Mouse (Mus musculus) hindbrain, embryonic 15.5 days (tissue): ENCODE data around the gene Sptbn1. TPM values are rescaled to one million over a fixed set of nuclear protein-coding genes. Genes with fewer than 3 reads are reported as not detected.

ENCODE experiments used
- ATAC-seq: fragments of 200-750 bp; cut with Nextera tagmentation; 2 replicates; pipeline ENCODE4 v1.8.0; 2017; ENCODE audit warnings: low read depth, moderate number of reproducible peaks, moderate TSS enrichment; ENCODE audit not compliant: low FRiP score
- H3K27ac ChIP-seq: fragments of 300-500 bp; sonication (generic); replicated peaks from 2 replicates; pipeline ENCODE4 v1.5.1; 2015; ENCODE audit warnings: mild to moderate bottlenecking, inconsistent platforms
- H3K27me3 ChIP-seq: fragments of 300-500 bp; sonication (generic); 2 replicates; pipeline ENCODE4 v1.6.1; 2015; ENCODE audit warnings: control low read depth, inconsistent platforms
- H3K36me3 ChIP-seq: fragments of 300-500 bp; sonication (generic); 2 replicates; pipeline ENCODE4 v1.6.1; 2015; ENCODE audit warnings: control low read depth, inconsistent platforms
- H3K4me1 ChIP-seq: fragments of 300-500 bp; sonication (generic); replicated peaks from 2 replicates; pipeline ENCODE4 v1.6.1; 2015; ENCODE audit warnings: control low read depth, inconsistent platforms
- H3K4me2 ChIP-seq: fragments of 300-500 bp; sonication (generic); 2 replicates; pipeline ENCODE4 v1.6.1; 2015; ENCODE audit warnings: moderate library complexity, mild to moderate bottlenecking, inconsistent platforms
- H3K4me3 ChIP-seq: fragments of 300-500 bp; sonication (generic); 2 replicates; pipeline ENCODE4 v1.5.1; 2015; ENCODE audit warnings: mild to moderate bottlenecking, inconsistent platforms
- H3K9ac ChIP-seq: fragments of 300-500 bp; sonication (generic); 2 replicates; pipeline ENCODE4 v1.6.1; 2015; ENCODE audit warnings: inconsistent platforms
- H3K9me3 ChIP-seq: fragments of 300-500 bp; sonication (generic); 2 replicates; pipeline ENCODE4 v1.6.1; 2016; ENCODE audit warnings: control low read depth, inconsistent platforms
- WGBS: fragments of 180-500 bp; shearing (Covaris S2); methylation state at CpG from one replicate; pipeline ENCODE4 v1.1.7; 2015; 5-methylcytosine and 5-hydroxymethylcytosine counted together
- polyA plus RNA-seq: library from polyadenylated mRNA; unstranded; fragments of >200 nt; fragmentation: Nextera tagmentation; extraction: Ambion mirVana; gene quantifications from 2 replicates; pipeline ENCODE4 v1.2.1, GENCODE M21; 2015

Gene Sptbn1
- polyA plus RNA-seq, result 177 and 181 TPM in 2 replicates

GRCm38 (mm10) chr11:30267892-30268647, at the start of gene Sptbn1:
TSS of gene Sptbn1 (minus strand) at chr11:30268175.
- peak within 1 kb of the TSS; percentile 99 for H3K27ac ChIP-seq
- H3K36me3 ChIP-seq, result no peaks in the 10 kb centered on the region
- H3K27me3 ChIP-seq, result no peaks in the 10 kb centered on the region
- peak within 1 kb of the TSS; percentile 79 for H3K4me2 ChIP-seq
- H3K9ac ChIP-seq, result peak within 1 kb of the TSS; percentile 97
- no peaks in the 10 kb centered on the region for H3K9me3 ChIP-seq
- H3K4me3 ChIP-seq, result peak within 1 kb of the TSS; percentile 84
- H3K4me1 ChIP-seq, result peaks cover 37% of the 10 kb centered on the region
- WGBS, result 0% methylated on average over 64 of the region's 81 CpGs
- ATAC-seq, result peak; percentile 96

DNA sequence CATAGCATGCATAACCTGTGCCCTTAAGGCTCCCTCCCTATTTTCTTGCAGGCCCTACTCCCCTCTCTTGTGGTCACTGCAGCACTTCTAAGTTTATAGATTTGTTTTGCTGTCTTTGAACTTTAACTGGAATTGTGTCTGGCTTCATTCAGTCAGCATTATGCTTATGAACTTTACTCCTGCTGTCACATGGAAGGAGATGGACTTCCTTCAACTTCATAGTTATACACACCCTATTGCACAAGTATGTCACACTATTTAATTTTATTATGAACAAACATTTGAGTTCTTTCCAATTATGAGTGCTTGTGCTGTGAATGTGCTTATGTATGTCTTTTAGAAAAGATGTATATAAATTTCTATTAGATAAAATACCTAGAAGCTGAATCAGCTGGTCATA, 26.3 kb upstream of the Sptbn1 start:
- Histone ChIP-seq H3K4me1 (no peaks in the 10 kb centered on the region), H3K27ac (no peak overlapping the region), H3K4me3 (no peak overlapping the region), H3K4me2 (no peak overlapping the region), H3K27me3 (no peaks in the 10 kb centered on the region), H3K9ac (no peak overlapping the region), H3K36me3 (no peaks in the 10 kb centered on the region), H3K9me3 (no peaks in the 10 kb centered on the region)
- no peak for ATAC-seq

DNA sequence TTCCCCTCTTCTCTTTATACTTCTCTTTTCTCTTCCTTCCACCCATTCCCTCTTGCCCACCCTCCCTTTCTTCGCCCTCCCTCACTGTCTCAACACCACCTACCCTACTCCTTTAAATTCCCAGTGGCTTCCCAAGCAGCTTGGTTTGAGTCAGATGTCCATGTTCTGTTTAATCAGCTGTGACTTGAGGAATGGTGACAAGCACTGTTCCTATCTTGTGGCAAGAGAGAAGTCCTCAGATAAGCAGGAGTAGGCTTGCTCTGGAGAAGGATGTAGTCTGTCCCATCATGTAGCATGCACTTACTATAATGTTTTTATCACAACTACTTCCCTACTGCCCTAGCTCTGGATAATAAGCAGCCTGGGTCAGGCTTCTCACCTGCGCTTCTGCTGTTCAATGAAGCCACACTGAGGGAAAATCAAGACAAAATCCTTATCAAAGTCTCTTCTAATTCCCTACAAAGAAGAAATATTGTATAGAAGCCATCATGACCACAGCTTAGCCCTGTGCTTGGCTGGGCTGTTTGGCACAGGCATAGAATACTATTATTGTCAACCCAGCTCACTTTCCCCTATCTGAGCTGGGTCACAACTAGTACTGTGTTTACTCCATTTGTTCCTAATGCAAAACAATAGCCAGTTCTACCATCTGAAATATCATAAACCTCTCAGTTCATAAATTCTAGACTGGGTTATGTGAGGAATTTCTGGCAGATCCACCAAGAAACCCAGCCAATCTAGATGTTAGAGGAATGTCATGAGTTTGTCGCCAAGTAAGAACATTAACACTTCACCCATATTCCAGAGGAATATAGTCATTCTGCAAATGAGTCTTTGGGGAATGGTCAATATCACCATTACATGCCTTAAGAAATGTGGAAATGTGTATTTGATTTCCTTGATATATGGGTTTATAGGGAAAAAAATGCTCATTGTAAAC, 24.5 kb upstream of the Sptbn1 start:
- H3K36me3 ChIP-seq, result no peaks in the 10 kb centered on the region
- H3K4me3 ChIP-seq, result no peak overlapping the region
- H3K27me3 ChIP-seq, result no peaks in the 10 kb centered on the region
- H3K9me3 ChIP-seq, result no peaks in the 10 kb centered on the region
- H3K4me1 ChIP-seq, result no peaks in the 10 kb centered on the region
- no peak overlapping the region for H3K4me2 ChIP-seq
- no peak overlapping the region for H3K9ac ChIP-seq
- no peak for ATAC-seq
- 96% methylated on average over 3 of the region's 3 CpGs for WGBS
- H3K27ac ChIP-seq, result no peak overlapping the region

DNA sequence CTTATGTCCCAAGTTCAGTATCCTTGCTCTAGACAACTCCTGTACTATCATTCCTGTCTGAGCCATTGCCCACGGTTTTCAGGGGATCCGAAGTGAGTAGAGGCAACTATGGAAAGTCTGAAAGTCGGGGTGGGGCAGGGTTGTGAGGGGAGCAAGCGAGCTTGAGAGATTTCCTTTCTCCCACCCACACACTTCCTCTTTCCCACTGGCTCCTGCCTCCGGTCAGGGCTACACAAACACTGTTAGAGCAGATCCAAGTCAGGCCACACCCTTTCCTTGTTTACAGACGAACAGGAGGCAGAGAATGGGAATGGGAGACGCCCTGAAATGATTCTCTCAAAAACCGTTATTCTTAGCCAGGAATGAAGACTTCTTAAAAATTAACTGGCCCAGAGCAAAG, 23.2 kb upstream of the Sptbn1 start:
- no peak overlapping the region for H3K4me2 ChIP-seq
- no peak overlapping the region for H3K4me3 ChIP-seq
- no peak overlapping the region for H3K9ac ChIP-seq
- no peaks in the 10 kb centered on the region for H3K27me3 ChIP-seq
- H3K9me3 ChIP-seq, result no peaks in the 10 kb centered on the region
- 70% methylated on average over 8 of the region's 8 CpGs for WGBS
- no peak for ATAC-seq
- no peaks in the 10 kb centered on the region for H3K36me3 ChIP-seq
- no peak overlapping the region; the same call in 1 of the 2 replicates for H3K27ac ChIP-seq
- H3K4me1 ChIP-seq, result no peaks in the 10 kb centered on the region

DNA sequence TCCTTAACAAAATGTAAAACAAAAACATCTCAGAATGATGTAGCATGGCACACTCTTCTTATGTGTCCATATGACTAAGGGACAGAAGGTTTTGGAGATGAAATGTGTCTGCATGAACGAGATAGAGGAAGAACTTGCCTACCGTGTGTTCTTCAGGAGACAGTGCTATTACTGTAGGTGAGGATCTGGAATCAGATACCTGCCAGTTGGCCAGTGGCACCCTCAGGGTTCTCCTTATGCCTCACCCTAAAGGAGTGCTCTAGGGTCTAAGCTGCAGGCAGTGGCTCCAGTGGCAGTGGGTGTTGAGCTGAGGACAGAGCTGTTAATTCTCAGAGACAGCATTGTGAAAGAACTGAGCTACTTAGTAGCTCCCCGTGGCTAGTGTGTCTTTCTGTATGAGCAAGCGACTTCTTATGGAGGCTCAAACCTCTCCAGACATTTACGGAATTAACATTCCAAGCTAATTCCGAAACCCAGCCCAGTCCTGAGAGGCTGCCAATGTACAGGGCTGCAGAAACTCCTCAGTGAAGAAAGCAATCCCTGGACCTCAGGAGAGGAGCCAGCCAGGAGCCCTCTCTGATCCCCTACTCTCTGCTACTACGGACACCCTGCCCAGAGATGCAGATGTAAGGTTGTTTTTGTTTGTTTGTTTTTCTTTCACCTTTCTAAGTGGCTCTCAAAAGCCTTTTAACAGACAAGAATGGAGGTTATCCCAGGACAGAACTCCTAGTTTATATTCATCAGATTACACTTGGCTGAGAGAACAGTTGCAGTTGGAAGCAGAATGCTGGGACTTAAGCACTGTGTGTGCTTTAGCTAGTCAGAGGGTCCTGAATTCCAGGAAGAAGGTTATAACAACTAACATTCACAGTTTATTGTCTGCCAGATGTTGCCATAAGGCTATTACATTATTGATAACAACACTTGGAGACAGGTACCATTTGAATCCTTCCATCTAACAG, 21.8 kb upstream of the Sptbn1 start:
- no peak overlapping the region for H3K4me3 ChIP-seq
- H3K36me3 ChIP-seq, result no peaks in the 10 kb centered on the region
- H3K4me1 ChIP-seq, result no peaks in the 10 kb centered on the region
- 67% methylated on average over 7 of the region's 7 CpGs for WGBS
- H3K27ac ChIP-seq, result no peak overlapping the region
- no peak overlapping the region for H3K9ac ChIP-seq
- H3K4me2 ChIP-seq, result no peak overlapping the region
- H3K9me3 ChIP-seq, result no peaks in the 10 kb centered on the region
- ATAC-seq, result no peak
- no peaks in the 10 kb centered on the region for H3K27me3 ChIP-seq

DNA sequence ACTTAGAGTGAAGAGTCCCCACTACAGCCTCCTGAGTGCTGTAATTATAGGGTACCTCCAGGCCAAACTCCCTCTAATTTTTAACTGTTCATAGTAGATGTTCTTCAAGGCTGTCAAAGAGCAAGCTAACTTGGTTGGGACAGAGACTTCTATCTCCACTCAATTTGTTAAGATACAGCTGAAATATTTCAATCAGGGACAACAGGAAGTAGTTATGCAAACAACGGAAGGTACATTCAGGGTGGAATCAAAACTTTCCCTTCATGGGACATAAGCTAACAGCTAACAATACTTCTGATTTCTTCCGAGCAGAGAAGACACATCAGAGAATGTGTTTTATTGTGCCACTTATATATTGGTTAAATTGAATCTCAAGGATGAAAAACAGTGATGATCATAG, 20.1 kb upstream of the Sptbn1 start:
- H3K4me2 ChIP-seq, result no peak overlapping the region
- ATAC-seq, result no peak
- H3K4me1 ChIP-seq, result no peaks in the 10 kb centered on the region

DNA sequence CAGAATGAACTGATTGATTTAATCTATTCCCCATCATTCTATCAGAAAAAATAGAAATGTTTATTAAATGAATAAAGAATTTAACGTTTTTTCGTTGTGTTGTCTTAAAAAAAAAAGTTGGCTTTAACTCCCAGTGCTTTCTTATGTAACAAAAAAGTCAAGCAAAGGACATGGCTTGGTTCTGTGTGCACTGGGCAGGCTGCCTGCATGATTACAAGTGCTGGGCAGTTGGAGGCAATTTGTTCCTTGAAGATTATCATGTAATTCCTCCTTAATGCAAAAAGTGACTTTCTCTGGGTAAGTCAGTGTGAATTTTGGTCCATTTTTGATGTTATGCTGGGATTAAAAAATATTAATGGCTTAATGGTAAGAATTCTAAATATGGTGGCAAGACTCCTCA, 15.7 kb upstream of the Sptbn1 start:
- whole genome bisulfite sequencing, result 53% methylated on average over 2 of the region's 2 CpGs
- H3K27ac ChIP-seq, result no peak overlapping the region
- no peak overlapping the region for H3K4me3 ChIP-seq
- no peaks in the 10 kb centered on the region for H3K4me1 ChIP-seq
- no peak overlapping the region for H3K9ac ChIP-seq
- no peak for ATAC-seq
- H3K36me3 ChIP-seq, result no peaks in the 10 kb centered on the region
- H3K4me2 ChIP-seq, result no peak overlapping the region
- H3K27me3 ChIP-seq, result no peaks in the 10 kb centered on the region
- H3K9me3 ChIP-seq, result no peaks in the 10 kb centered on the region

More for the DNA sequence above, 20.1 kb upstream of the Sptbn1 start:
- Histone ChIP-seq H3K36me3 (no peaks in the 10 kb centered on the region), H3K4me3 (no peak overlapping the region), H3K9ac (no peak overlapping the region), H3K27ac (no peak overlapping the region), H3K27me3 (no peaks in the 10 kb centered on the region), H3K9me3 (no peaks in the 10 kb centered on the region)
- WGBS, result 89% methylated on average over 2 of the region's 2 CpGs

DNA sequence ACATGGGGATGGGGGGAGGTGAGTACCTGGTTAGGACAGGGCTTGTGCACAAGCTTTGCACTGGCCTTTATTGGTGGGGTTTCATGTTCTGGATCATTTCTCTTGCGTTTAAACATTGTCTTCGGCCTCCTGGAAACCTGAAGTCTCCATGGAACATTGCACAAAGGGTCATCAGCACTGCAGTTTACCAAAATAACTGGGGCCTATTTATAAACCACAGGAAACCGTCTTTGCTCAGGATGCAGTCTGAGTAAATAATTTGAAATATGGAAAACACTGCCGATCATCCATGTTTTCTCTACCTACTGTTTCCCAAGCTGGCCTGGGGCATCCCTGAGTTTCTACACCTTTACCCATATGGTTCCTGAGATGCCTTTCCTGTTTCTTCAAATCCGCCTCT, 13.1 kb upstream of the Sptbn1 start:
- Histone ChIP-seq H3K36me3 (no peaks in the 10 kb centered on the region), H3K4me1 (no peaks in the 10 kb centered on the region), H3K9me3 (no peaks in the 10 kb centered on the region), H3K27me3 (no peaks in the 10 kb centered on the region), H3K9ac (no peak overlapping the region), H3K27ac (no peak overlapping the region), H3K4me2 (no peak overlapping the region), H3K4me3 (no peak overlapping the region)
- ATAC-seq, result no peak
- WGBS, result 84% methylated on average over 5 of the region's 5 CpGs

DNA sequence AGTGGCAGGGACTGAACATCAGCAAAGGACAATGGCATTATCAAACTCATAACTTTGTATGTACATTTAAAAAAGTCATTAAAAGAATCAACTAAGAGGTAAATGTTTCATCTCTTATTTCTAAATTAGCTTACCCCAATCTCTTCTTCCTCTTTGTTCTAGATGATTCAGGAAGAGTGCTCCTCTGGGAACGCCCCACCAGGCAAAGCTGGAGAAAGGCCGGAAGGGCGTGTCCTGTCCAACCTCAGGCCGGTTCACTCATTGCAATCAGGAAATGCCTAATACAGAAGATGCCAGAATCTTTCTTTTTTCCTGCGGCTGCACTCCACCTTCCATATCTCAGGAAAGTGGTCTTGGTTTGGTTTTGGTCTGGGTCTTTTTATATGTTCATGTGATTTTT, 11.3 kb upstream of the Sptbn1 start:
- H3K9ac ChIP-seq, result no peak overlapping the region
- no peaks in the 10 kb centered on the region for H3K9me3 ChIP-seq
- H3K4me3 ChIP-seq, result no peak overlapping the region
- WGBS, result 87% methylated on average over 5 of the region's 5 CpGs
- no peak overlapping the region for H3K4me2 ChIP-seq
- H3K27me3 ChIP-seq, result no peaks in the 10 kb centered on the region
- no peak for ATAC-seq
- no peak overlapping the region for H3K27ac ChIP-seq
- H3K4me1 ChIP-seq, result no peaks in the 10 kb centered on the region
- no peaks in the 10 kb centered on the region for H3K36me3 ChIP-seq

- no peaks in the 10 kb centered on the region for H3K36me3 ChIP-seq
- no peaks in the 10 kb centered on the region for H3K27me3 ChIP-seq
- H3K4me2 ChIP-seq, result no peak overlapping the region
- ATAC-seq, result no peak
- WGBS, result 74% methylated on average over 3 of the region's 3 CpGs
- no peaks in the 10 kb centered on the region for H3K4me1 ChIP-seq
- no peak overlapping the region for H3K27ac ChIP-seq
- no peak overlapping the region for H3K4me3 ChIP-seq
- H3K9ac ChIP-seq, result no peak overlapping the region
- no peaks in the 10 kb centered on the region for H3K9me3 ChIP-seq
Measured at GRCm38 (mm10) chr11:30275436-30276031, 7.6 kb upstream of the Sptbn1 start.

- H3K9ac ChIP-seq, result no peak overlapping the region
- WGBS, result 80% methylated on average over 1 of the region's 1 CpGs
- no peaks in the 10 kb centered on the region for H3K36me3 ChIP-seq
- H3K27me3 ChIP-seq, result no peaks in the 10 kb centered on the region
- H3K9me3 ChIP-seq, result no peaks in the 10 kb centered on the region
- no peak overlapping the region; the same call in 1 of the 2 replicates for H3K27ac ChIP-seq
- no peak for ATAC-seq
- peak overlapping the region; percentile 79 for H3K4me2 ChIP-seq
- peak overlapping the region; percentile 84; the same call in 1 of the 2 replicates for H3K4me3 ChIP-seq
- H3K4me1 ChIP-seq, result peaks cover 23% of the 10 kb centered on the region
Measured at GRCm38 (mm10) chr11:30269524-30269923, 1.5 kb upstream of the Sptbn1 start.
